Mouse (Mus musculus) kidney, adult 2 months (tissue): Measurements from ENCODE around the gene Abca7.

Experiments
- CTCF ChIP-seq: fragments of 200-500 bp; conservative IDR thresholded peaks from 2 replicates; pipeline ENCODE4 v1.5.1; 2011; ENCODE audit warnings: low read depth, mild to moderate bottlenecking, control low read depth, low read length, moderate library complexity, mixed read lengths; ENCODE audit not compliant: insufficient read depth, insufficient read length
- POLR2A ChIP-seq: fragments of 200-500 bp; IDR thresholded peaks from one replicate; pipeline ENCODE4 v1.6.1; 2011; ENCODE audit warnings: low read depth, low read length, control low read depth

DNA sequence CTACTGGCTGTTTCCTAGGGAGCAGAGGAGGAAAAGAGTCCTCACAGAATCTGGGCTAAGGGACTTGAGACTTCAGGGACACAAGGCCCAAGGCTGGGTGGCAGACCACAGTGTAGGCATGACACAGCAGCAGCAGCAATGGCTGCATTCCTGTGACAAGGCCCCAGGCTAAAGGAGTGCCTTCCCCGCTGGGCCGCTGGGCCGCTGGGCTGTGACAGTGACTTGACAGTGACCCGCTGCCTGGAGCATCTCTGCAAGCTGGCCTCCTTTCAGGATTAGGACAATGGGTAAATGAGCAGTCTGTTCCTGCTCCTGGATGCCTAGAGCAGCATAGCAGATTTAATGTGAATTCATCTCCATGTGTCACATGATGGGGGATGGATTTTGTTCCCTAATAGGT lies 47.8 kb downstream of the Abca7 start:
- no peak for TF ChIP-seq CTCF
- no peak for TF ChIP-seq POLR2A
